Mouse (Mus musculus) lung, embryonic 16.5 days (tissue): ENCODE data around the gene Tmem198. TPM values are rescaled to one million over a fixed set of nuclear protein-coding genes. Genes with fewer than 3 reads are reported as not detected.
A peak's percentile ranks its signal among the peaks of the same experiment; 100 is the strongest.

ENCODE experiments used
- ATAC-seq: fragments of 200-750 bp; cut with Nextera tagmentation; 2 replicates; pipeline ENCODE4 v1.8.0; 2017; ENCODE audit warnings: low read depth, mild to moderate bottlenecking, moderate library complexity
- H3K27ac ChIP-seq: fragments of 300-500 bp; sonication (generic); 2 replicates; pipeline ENCODE4 v1.5.1; 2014; ENCODE audit warnings: mild to moderate bottlenecking, control low read depth, low read length
- H3K27me3 ChIP-seq: fragments of 300-500 bp; sonication (generic); 2 replicates; pipeline ENCODE4 v1.6.1; 2014; ENCODE audit warnings: low read depth, low read length, mixed read lengths; ENCODE audit not compliant: control insufficient read depth, insufficient read depth
- H3K36me3 ChIP-seq: fragments of 300-500 bp; sonication (generic); 2 replicates; pipeline ENCODE4 v1.6.1; 2014; ENCODE audit warnings: low read length; ENCODE audit not compliant: control insufficient read depth, insufficient read depth
- H3K4me1 ChIP-seq: fragments of 300-500 bp; sonication (generic); replicated peaks from 2 replicates; pipeline ENCODE4 v1.6.1; 2014; ENCODE audit warnings: low read length, mixed read lengths; ENCODE audit not compliant: control insufficient read depth, insufficient read depth
- H3K4me2 ChIP-seq: fragments of 300-500 bp; sonication (generic); 2 replicates; pipeline ENCODE4 v1.6.1; 2014; ENCODE audit warnings: low read depth, low read length, control low read depth
- H3K4me3 ChIP-seq: fragments of 300-500 bp; sonication (generic); 2 replicates; pipeline ENCODE4 v1.5.1; 2014; ENCODE audit warnings: mild to moderate bottlenecking, low read length, control low read depth
- H3K9ac ChIP-seq: fragments of 300-500 bp; sonication (generic); 2 replicates; pipeline ENCODE4 v1.6.1; 2014; ENCODE audit warnings: low read length, control low read depth
- H3K9me3 ChIP-seq: fragments of 300-500 bp; sonication (generic); 2 replicates; pipeline ENCODE4 v1.6.1; 2016; ENCODE audit warnings: low read length; ENCODE audit not compliant: control insufficient read depth
- WGBS: fragments of 180-500 bp; shearing (Covaris S2); extraction: QIAGEN DNeasy Blood & Tissue Kit; methylation state at CpG from one replicate; pipeline ENCODE4 v1.1.7; 2014; 5-methylcytosine and 5-hydroxymethylcytosine counted together
- polyA plus RNA-seq: library from polyadenylated mRNA; unstranded; fragments of >200 nt; fragmentation: Nextera tagmentation; extraction: Ambion mirVana; gene quantifications from 2 replicates; pipeline ENCODE4 v1.2.1, GENCODE M21; 2015

The Tmem198 gene
- polyA plus RNA-seq, 1 experiment from 2014 or later, result 0.65 TPM

DNA sequence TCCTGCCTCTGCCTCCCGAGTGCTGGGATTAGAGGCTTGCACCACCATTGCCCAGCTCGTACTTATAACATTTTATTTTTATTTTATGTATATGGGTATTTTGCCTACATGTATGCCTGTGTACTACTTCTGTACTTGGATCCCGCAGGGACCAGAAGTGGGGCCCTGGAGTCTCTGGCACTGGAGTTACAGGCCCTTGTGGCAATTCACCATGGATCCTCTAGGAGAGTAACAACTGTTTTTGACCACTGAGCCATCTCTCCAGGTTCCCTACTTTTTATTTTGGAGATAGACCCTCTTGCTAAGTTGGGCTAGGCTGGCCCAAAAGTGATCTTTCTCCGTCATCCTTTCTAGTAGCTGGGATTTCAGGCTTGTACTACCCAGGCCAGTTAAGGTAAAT, 39.1 kb downstream of the Tmem198 start:
- no peaks in the 10 kb centered on the region for H3K27me3 ChIP-seq
- no peaks in the 10 kb centered on the region for H3K36me3 ChIP-seq
- no peaks in the 10 kb centered on the region for H3K9me3 ChIP-seq
- no peak overlapping the region for H3K4me3 ChIP-seq
- H3K9ac ChIP-seq, result no peak overlapping the region
- WGBS, result 90% methylated on average over 4 of the region's 4 CpGs
- ATAC-seq, result no peak
- H3K27ac ChIP-seq, result peak overlapping the region; percentile 21
- no peak overlapping the region for H3K4me2 ChIP-seq
- peaks cover 13% of the 10 kb centered on the region for H3K4me1 ChIP-seq

DNA sequence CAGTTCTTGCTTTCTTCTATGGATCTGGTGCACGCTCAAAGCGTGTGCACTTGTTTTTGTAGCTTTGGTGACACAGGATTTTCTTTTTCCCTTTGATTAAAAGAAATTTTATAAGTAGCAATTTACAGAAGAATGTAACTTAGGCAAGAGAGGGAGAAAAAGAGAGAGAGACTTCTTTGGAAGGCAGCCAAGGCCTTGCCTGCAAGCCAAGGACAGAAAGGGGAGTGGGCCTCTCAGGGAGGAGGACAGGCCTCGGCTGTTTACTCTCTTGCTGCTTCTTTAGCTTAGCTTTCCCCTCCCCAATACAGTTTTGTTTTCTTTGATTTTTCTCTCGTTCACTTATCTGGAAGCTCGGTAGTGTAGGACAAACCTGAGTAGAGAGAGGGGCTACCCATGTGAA, 40.2 kb downstream of the Tmem198 start:
- Histone ChIP-seq H3K27ac (peak overlapping the region; percentile 62), H3K4me2 (no peak overlapping the region), H3K4me1 (peaks cover 13% of the 10 kb centered on the region), H3K9ac (peak overlapping the region; percentile 9; the same call in 1 of the 2 replicates), H3K4me3 (no peak overlapping the region), H3K36me3 (no peaks in the 10 kb centered on the region), H3K9me3 (no peaks in the 10 kb centered on the region), H3K27me3 (no peaks in the 10 kb centered on the region)
- 0 out of 2 replicates have a peak, but pooled peaks have one; percentile 26 for ATAC-seq
- 22% methylated on average over 5 of the region's 5 CpGs for WGBS

- ATAC-seq, result peak; percentile 98
- under 1% methylated on average over 46 of the region's 46 CpGs for WGBS
- H3K36me3 ChIP-seq, result no peaks in the 10 kb centered on the region
- peak within 1 kb of the TSS; percentile 70 for H3K9ac ChIP-seq
- peaks cover 13% of the 10 kb centered on the region for H3K4me1 ChIP-seq
- peak within 1 kb of the TSS; percentile 68 for H3K4me3 ChIP-seq
- no peaks in the 10 kb centered on the region for H3K9me3 ChIP-seq
- H3K27me3 ChIP-seq, result no peaks in the 10 kb centered on the region
- peak within 1 kb of the TSS; percentile 98 for H3K27ac ChIP-seq
- H3K4me2 ChIP-seq, result peak within 1 kb of the TSS; percentile 74
Observed at GRCm38 (mm10) chr1:75521321-75522031, 42.1 kb downstream of the Tmem198 start, which contains the start of gene Stk11ip. Gene Stk11ip (plus strand): TSS chr1:75521529.

GRCm38 (mm10) chr1:75524679-75525078, 45.3 kb downstream of the Tmem198 start:
- peaks cover 6% of the 10 kb centered on the region; the same call in 1 of the 2 replicates for H3K4me1 ChIP-seq
- WGBS, result 83% methylated on average over 7 of the region's 7 CpGs
- no peak overlapping the region for H3K4me2 ChIP-seq
- H3K9ac ChIP-seq, result no peak overlapping the region
- no peaks in the 10 kb centered on the region for H3K27me3 ChIP-seq
- H3K36me3 ChIP-seq, result peaks cover 3% of the 10 kb centered on the region; the same call in 1 of the 2 replicates
- no peaks in the 10 kb centered on the region for H3K9me3 ChIP-seq
- H3K27ac ChIP-seq, result no peak overlapping the region
- H3K4me3 ChIP-seq, result no peak overlapping the region
- no peak for ATAC-seq

DNA sequence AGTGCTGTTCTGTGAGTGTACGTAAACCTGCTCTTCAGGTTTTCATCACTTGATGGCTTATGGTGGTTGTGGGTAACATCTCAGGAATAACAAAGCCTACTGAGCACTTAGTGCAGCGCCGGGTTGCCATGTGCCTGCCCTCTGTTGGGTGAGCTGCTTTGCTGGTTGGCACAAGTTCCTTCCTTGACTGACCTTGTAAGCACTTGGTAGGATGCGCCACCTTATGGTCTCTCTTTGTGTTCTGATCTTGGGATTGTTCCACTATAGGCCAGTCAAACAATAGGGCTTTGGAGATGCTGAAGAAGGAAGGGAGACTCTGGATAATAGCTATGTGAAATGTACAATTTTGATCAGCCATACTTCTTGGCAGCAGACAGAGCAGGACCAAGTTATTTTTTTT, 51.2 kb downstream of the Tmem198 start:
- Histone ChIP-seq H3K4me2 (no peak overlapping the region), H3K9ac (no peak overlapping the region), H3K27me3 (no peaks in the 10 kb centered on the region), H3K27ac (no peak overlapping the region), H3K36me3 (peaks cover 16% of the 10 kb centered on the region), H3K9me3 (no peaks in the 10 kb centered on the region), H3K4me3 (no peak overlapping the region), H3K4me1 (no peaks in the 10 kb centered on the region)
- ATAC-seq, result 0 out of 2 replicates have a peak, but pooled peaks have one; percentile 36
- 62% methylated on average over 4 of the region's 4 CpGs for WGBS

DNA sequence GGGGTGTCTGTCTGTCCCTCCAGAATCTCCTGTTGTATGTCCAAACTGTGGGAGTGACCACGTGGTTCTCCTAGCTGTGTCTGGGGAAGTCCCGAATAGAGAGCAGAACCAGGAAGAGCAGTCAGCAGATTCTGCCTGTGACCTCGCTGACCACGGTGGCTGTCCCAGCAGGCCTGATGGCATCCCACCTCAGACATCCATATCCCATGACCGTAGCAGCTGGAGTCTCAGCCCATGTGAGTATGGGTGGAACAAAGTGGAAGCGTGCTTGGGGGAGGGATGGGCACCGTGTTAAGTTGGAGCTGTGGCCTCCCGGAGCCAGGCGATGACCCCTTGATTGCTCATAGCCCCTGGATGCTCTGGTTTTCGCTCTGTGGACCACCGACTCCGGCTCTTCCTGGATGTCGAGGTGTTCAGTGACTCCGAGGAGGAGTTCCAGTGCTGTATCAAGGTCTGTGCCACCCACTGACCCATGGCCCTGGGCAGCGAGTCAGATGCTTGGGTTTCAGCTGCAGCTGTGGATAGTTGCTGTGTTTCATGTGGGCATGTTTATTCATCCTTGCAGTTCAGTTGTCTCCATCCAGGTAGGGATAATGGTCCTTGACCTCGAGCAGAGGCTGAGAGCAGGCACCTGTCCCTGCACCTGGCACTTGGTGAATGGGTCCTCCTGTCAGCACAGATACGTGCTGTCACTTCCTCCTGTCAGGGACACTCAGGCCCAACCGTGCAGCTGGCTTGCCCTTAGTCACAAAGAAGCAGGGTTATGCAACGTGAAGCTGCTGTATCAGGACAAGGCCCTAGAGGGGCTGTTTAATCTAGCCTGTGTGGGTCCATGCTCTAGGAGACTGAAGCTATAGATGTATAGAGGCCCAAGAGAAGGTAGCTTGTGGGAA, 53.2 kb downstream of the Tmem198 start:
- no peak overlapping the region for H3K4me2 ChIP-seq
- H3K4me1 ChIP-seq, result no peaks in the 10 kb centered on the region
- WGBS, result 87% methylated on average over 19 of the region's 19 CpGs
- H3K27ac ChIP-seq, result no peak overlapping the region
- H3K9me3 ChIP-seq, result no peaks in the 10 kb centered on the region
- no peak for ATAC-seq
- H3K9ac ChIP-seq, result no peak overlapping the region
- peaks cover 24% of the 10 kb centered on the region for H3K36me3 ChIP-seq
- H3K27me3 ChIP-seq, result no peaks in the 10 kb centered on the region
- no peak overlapping the region for H3K4me3 ChIP-seq

DNA sequence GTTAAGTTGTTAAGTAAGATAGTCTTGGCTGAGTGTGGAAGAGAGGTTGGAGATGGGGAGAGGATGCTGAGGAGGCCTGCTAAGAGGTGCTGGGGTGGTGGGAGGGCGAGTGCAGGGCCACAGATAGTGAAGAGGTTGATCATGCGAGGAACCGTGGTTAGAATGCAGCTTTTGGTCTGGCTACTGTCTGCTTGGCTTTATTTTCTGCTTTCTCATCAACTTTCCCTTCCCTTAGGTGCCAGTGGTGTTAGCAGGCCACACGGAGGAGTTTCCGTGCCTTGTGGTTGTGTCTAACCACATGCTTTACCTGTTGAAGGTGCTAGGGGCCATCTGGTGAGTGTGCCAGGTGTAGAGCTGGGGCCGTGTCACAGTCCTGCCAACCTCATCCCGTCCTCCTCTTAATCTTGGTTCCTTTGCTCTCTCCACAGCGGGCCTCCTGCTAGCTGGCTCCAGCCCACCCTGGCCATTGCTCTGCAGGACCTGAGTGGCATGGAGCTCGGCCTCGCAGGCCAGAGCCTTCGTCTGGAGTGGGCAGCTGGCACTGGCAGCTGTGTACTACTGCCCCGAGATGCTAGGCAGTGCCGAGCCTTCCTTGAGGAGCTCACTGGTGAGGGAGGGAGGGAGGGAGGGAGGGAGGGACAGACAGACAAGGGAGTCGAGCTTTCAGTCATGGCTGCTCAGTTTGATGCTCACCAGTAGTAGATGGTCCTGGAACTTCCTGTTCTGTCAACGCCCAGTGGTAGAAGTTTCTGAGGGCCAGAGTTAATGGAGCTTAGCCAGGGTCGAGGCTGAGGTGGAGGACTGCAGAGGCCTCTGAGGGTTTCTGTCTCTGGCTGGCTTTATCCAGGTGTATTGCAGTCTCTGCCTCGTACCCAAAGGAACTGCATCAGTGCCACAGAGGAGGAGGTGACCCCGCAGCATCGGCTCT, 54.3 kb downstream of the Tmem198 start:
- Histone ChIP-seq H3K36me3 (peaks cover 24% of the 10 kb centered on the region), H3K27me3 (no peaks in the 10 kb centered on the region), H3K27ac (no peak overlapping the region), H3K9ac (no peak overlapping the region), H3K9me3 (no peaks in the 10 kb centered on the region), H3K4me1 (no peaks in the 10 kb centered on the region), H3K4me3 (no peak overlapping the region), H3K4me2 (no peak overlapping the region)
- no peak for ATAC-seq
- WGBS, result 89% methylated on average over 19 of the region's 19 CpGs
